Mouse (Mus musculus) large intestine, adult 2 months (tissue): ENCODE data around the gene Slc40a1. TPM values are rescaled to one million over a fixed set of nuclear protein-coding genes. Genes with fewer than 3 reads are reported as not detected.

Source experiments
- DNase-seq: peaks from one replicate; pipeline ENCODE4 v3.0.0-alpha.2; 2012; ENCODE audit warnings: low read depth, low spot score
- WGBS: fragments of 180-500 bp; shearing (Covaris S2); methylation state at CpG from one replicate; pipeline ENCODE4 v1.1.7; 2018; 5-methylcytosine and 5-hydroxymethylcytosine counted together
- polyA plus RNA-seq: library from polyadenylated mRNA; depleted of rRNA; stranded (reverse); fragments of >200 nt; gene quantifications from 2 replicates; pipeline ENCODE4 v1.2.3, GENCODE M21; 2012; rRNA removed

Gene Slc40a1
- 4.3 and 17.9 TPM in 2 replicates for polyA plus RNA-seq

- DNase-seq = no peak
- WGBS = 55% methylated on average over 9 of the region's 9 CpGs
Observed at GRCm38 (mm10) chr1:45926393-45926763, at the start of gene Slc40a1. Gene Slc40a1 (minus strand): TSS chr1:45926523.

GRCm38 (mm10) chr1:45971314-45971713 lies 45.0 kb upstream of the Slc40a1 start:
- 86% methylated on average over 4 of the region's 4 CpGs for WGBS
- no peak for DNase-seq

- 25% methylated on average over 2 of the region's 2 CpGs for WGBS
- DNase-seq = no peak
Observed at GRCm38 (mm10) chr1:45948988-45949387, 22.7 kb upstream of the Slc40a1 start.

- no peak for DNase-seq
- 73% methylated on average over 1 of the region's 1 CpGs for WGBS
Observed at GRCm38 (mm10) chr1:45947843-45948242, 21.5 kb upstream of the Slc40a1 start.

- DNase-seq = no peak
Observed at GRCm38 (mm10) chr1:45931127-45931526, 4.8 kb upstream of the Slc40a1 start.

- DNase-seq = no peak
- 74% methylated on average over 3 of the region's 3 CpGs for WGBS
Observed at GRCm38 (mm10) chr1:45926911-45927310, 588 bp upstream of the Slc40a1 start.

- DNase-seq = peak; percentile 57
- WGBS = 1% methylated on average over 53 of the region's 53 CpGs
Observed at GRCm38 (mm10) chr1:45925500-45926392, 577 bp downstream of the Slc40a1 start.

GRCm38 (mm10) chr1:45925131-45925499 lies 1.2 kb downstream of the Slc40a1 start:
- WGBS = 2% methylated on average over 7 of the region's 7 CpGs

GRCm38 (mm10) chr1:45924516-45924915 lies 1.8 kb downstream of the Slc40a1 start:
- no peak for DNase-seq
- WGBS = 32% methylated on average over 7 of the region's 7 CpGs

More at GRCm38 (mm10) chr1:45925131-45925499, 1.2 kb downstream of the Slc40a1 start:
- DNase-seq = no peak

GRCm38 (mm10) chr1:45923306-45923705 lies 3.0 kb downstream of the Slc40a1 start:
- 61% methylated on average over 4 of the region's 4 CpGs for WGBS
- DNase-seq = no peak

- DNase-seq = no peak
- 27% methylated on average over 3 of the region's 3 CpGs for WGBS
Observed at GRCm38 (mm10) chr1:45920703-45921102, 5.6 kb downstream of the Slc40a1 start.

GRCm38 (mm10) chr1:45919752-45920151 lies 6.6 kb downstream of the Slc40a1 start:
- DNase-seq = no peak
- WGBS = 100% methylated on average over 1 of the region's 1 CpGs

- DNase-seq = no peak
- 78% methylated on average over 4 of the region's 4 CpGs for WGBS
Observed at GRCm38 (mm10) chr1:45917136-45917803, 9.1 kb downstream of the Slc40a1 start.

GRCm38 (mm10) chr1:45916174-45916573 lies 10.1 kb downstream of the Slc40a1 start:
- DNase-seq = no peak
- 67% methylated on average over 3 of the region's 3 CpGs for WGBS

GRCm38 (mm10) chr1:45914236-45914635 lies 12.1 kb downstream of the Slc40a1 start:
- DNase-seq = no peak
- 94% methylated on average over 4 of the region's 4 CpGs for WGBS

- peak; percentile 59 for DNase-seq
- 23% methylated on average over 5 of the region's 5 CpGs for WGBS
Observed at GRCm38 (mm10) chr1:45905107-45905821, 21.1 kb downstream of the Slc40a1 start.

GRCm38 (mm10) chr1:45904161-45904560 lies 22.2 kb downstream of the Slc40a1 start:
- DNase-seq = peak; percentile 54
- 45% methylated on average over 3 of the region's 3 CpGs for WGBS

GRCm38 (mm10) chr1:45898044-45898443 lies 28.3 kb downstream of the Slc40a1 start:
- whole genome bisulfite sequencing = 44% methylated on average over 1 of the region's 1 CpGs
- DNase-seq = no peak

GRCm38 (mm10) chr1:45894168-45894912 lies 32.0 kb downstream of the Slc40a1 start:
- WGBS = 53% methylated on average over 6 of the region's 6 CpGs
- no peak for DNase-seq

- WGBS = 68% methylated on average over 2 of the region's 2 CpGs
- no peak for DNase-seq
Observed at GRCm38 (mm10) chr1:45891986-45892385, 34.3 kb downstream of the Slc40a1 start.
